Mouse (Mus musculus) C2C12 (cell line): ENCODE measurements at regions not wholly inside any gene's neighbourhood (a gene's known extent, or its start where the extent isn't known, plus 50 kb on each side); places are given as distances from the start of the nearest gene placed in this dataset.

Experiments used
- CEBPB ChIP-seq: IDR thresholded peaks from one replicate; pipeline ENCODE4 v1.6.1; 2011; ENCODE audit warnings: low read depth, mild to moderate bottlenecking, control low read depth, moderate library complexity
- CTCF ChIP-seq: IDR thresholded peaks from one replicate; pipeline ENCODE4 v1.5.1; 2011; ENCODE audit not compliant: control insufficient read depth, insufficient read depth, insufficient read length
- MYOD1 ChIP-seq: IDR thresholded peaks from one replicate; pipeline ENCODE4 v1.6.1; 2011; ENCODE audit warnings: low read depth; ENCODE audit not compliant: control insufficient read depth, insufficient read length

GRCm38 (mm10) chr6:66478326-66478964, 56.7 kb upstream of the Mad2l1 start:
- TF ChIP-seq CTCF = no peak
- no peak for TF ChIP-seq CEBPB
- no peak for TF ChIP-seq MYOD1
